Mouse (Mus musculus) cerebellum, adult 9-10 months (tissue): ENCODE results near the gene Btbd10.

ENCODE experiments used
- DNase-seq: peaks from one replicate; pipeline ENCODE4 v3.0.0; 2022

Btbd10 gene

GRCm38 (mm10) chr7:113368746-113369619, at the start of gene Btbd10:
Gene Btbd10, minus strand, starts transcription at chr7:113369392.
- DNase-seq: peak; percentile 97

- no peak for DNase-seq
Observed at GRCm38 (mm10) chr7:113416536-113416935, 47.3 kb upstream of the Btbd10 start.

- DNase-seq: no peak
Observed at GRCm38 (mm10) chr7:113415256-113415655, 46.1 kb upstream of the Btbd10 start.

- DNase-seq: no peak
Observed at GRCm38 (mm10) chr7:113408712-113409111, 39.5 kb upstream of the Btbd10 start.

- DNase-seq: no peak
Observed at GRCm38 (mm10) chr7:113398083-113398482, 28.9 kb upstream of the Btbd10 start.

- DNase-seq: no peak
Observed at GRCm38 (mm10) chr7:113396661-113397060, 27.5 kb upstream of the Btbd10 start.

- no peak for DNase-seq
Observed at GRCm38 (mm10) chr7:113391619-113392018, 22.4 kb upstream of the Btbd10 start.

- no peak for DNase-seq
Observed at GRCm38 (mm10) chr7:113388470-113388869, 19.3 kb upstream of the Btbd10 start, which contains the start of gene Pth. Gene Pth, minus strand, starts transcription at chr7:113388570.

GRCm38 (mm10) chr7:113377875-113378658, 8.9 kb upstream of the Btbd10 start:
- peak; percentile 73 for DNase-seq

- DNase-seq: no peak
Observed at GRCm38 (mm10) chr7:113372682-113373081, 3.5 kb upstream of the Btbd10 start.

GRCm38 (mm10) chr7:113369620-113370340, 588 bp upstream of the Btbd10 start:
- DNase-seq: no peak

- DNase-seq: no peak
Observed at GRCm38 (mm10) chr7:113367440-113367839, 1.8 kb downstream of the Btbd10 start.

- no peak for DNase-seq
Observed at GRCm38 (mm10) chr7:113349089-113349488, 20.1 kb downstream of the Btbd10 start.

GRCm38 (mm10) chr7:113347694-113348093, 21.5 kb downstream of the Btbd10 start:
- DNase-seq: no peak

- peak; percentile 98 for DNase-seq
Observed at GRCm38 (mm10) chr7:113347271-113347670, 21.9 kb downstream of the Btbd10 start.

GRCm38 (mm10) chr7:113335250-113335649, 33.9 kb downstream of the Btbd10 start:
- DNase-seq: no peak

GRCm38 (mm10) chr7:113334036-113334435, 35.2 kb downstream of the Btbd10 start:
- DNase-seq: no peak

GRCm38 (mm10) chr7:113320128-113320527, 49.1 kb downstream of the Btbd10 start:
- no peak for DNase-seq

- peak; percentile 73 for DNase-seq
Observed at GRCm38 (mm10) chr7:113311784-113312183, 57.4 kb downstream of the Btbd10 start.

- no peak for DNase-seq
Observed at GRCm38 (mm10) chr7:113310136-113310535, 59.1 kb downstream of the Btbd10 start.

- DNase-seq: no peak
Observed at GRCm38 (mm10) chr7:113297813-113298212, 71.4 kb downstream of the Btbd10 start.

- no peak for DNase-seq
Observed at GRCm38 (mm10) chr7:113295077-113295890, 73.9 kb downstream of the Btbd10 start.
